Mouse (Mus musculus) ES-E14 (cell line): Measurements from ENCODE around the gene Ret. TPM values are rescaled to one million over a fixed set of nuclear protein-coding genes. Genes with fewer than 3 reads are reported as not detected.

Source experiments
- DNase-seq: peaks from one replicate; pipeline ENCODE4 v3.0.0-alpha.2; 2013; ENCODE audit warnings: low read depth, low spot score
- H3K27ac ChIP-seq: 2 replicates; pipeline ENCODE4 v1.5.1; 2012; ENCODE audit warnings: low read depth, mild to moderate bottlenecking, low read length, moderate library complexity, mixed read lengths; ENCODE audit not compliant: poor library complexity, insufficient read depth, severe bottlenecking
- H3K36me3 ChIP-seq: 2 replicates; pipeline ENCODE4 v1.6.1; 2012; ENCODE audit warnings: mild to moderate bottlenecking, low read length, moderate library complexity, mixed read lengths; ENCODE audit not compliant: control insufficient read depth, poor library complexity, insufficient read depth, severe bottlenecking
- H3K4me1 ChIP-seq, 2 experiments: fragments of 150-350 bp in 1 of 2; sonication (generic) in 1 of 2; 2 replicates each; pipeline ENCODE4 v1.6.1; 2012; ENCODE audit warnings: low read length in 2 of 2, mild to moderate bottlenecking in 1 of 2, mixed read lengths in 1 of 2; ENCODE audit not compliant: control insufficient read depth in 2 of 2, insufficient read depth in 2 of 2, poor library complexity in 1 of 2
- H3K4me3 ChIP-seq, 2 experiments: fragments of 150-350 bp in 1 of 2; sonication (generic) in 1 of 2; 2 replicates each; pipeline ENCODE4 v1.5.1; 2012; ENCODE audit warnings: low read length in 2 of 2, low read depth in 1 of 2, mild to moderate bottlenecking in 1 of 2, mixed read lengths in 1 of 2; ENCODE audit not compliant: insufficient read depth in 1 of 2, poor library complexity in 1 of 2, severe bottlenecking in 1 of 2
- H3K9ac ChIP-seq: 2 replicates; pipeline ENCODE4 v1.6.1; 2012; ENCODE audit warnings: low read depth, mild to moderate bottlenecking, low read length, mixed read lengths; ENCODE audit not compliant: poor library complexity, insufficient read depth, severe bottlenecking
- H3K9me3 ChIP-seq: fragments of 150-350 bp; sonication (generic); 2 replicates; pipeline ENCODE4 v1.6.1; 2012; ENCODE audit warnings: low read depth, mild to moderate bottlenecking, low read length; ENCODE audit not compliant: control insufficient read depth, insufficient read depth
- CHD2 ChIP-seq: IDR thresholded peaks from 2 replicates; pipeline ENCODE4 v1.6.1; 2014; ENCODE audit warnings: mild to moderate bottlenecking, low read depth, low read length, inconsistent platforms
- HCFC1 ChIP-seq: IDR thresholded peaks from 2 replicates; pipeline ENCODE4 v1.6.1; 2012; ENCODE audit warnings: low read length, inconsistent platforms, borderline replicate concordance; ENCODE audit not compliant: insufficient read depth
- MAFK ChIP-seq: IDR thresholded peaks from 2 replicates; pipeline ENCODE4 v1.6.1; 2014; ENCODE audit warnings: mild to moderate bottlenecking, low read depth, low read length, inconsistent platforms; ENCODE audit not compliant: insufficient read depth
- ZC3H11A ChIP-seq: IDR thresholded peaks from 2 replicates; pipeline ENCODE4 v1.6.1; 2012; ENCODE audit warnings: low read depth, mild to moderate bottlenecking, inconsistent platforms, low read length, borderline replicate concordance
- ZNF384 ChIP-seq: IDR thresholded peaks from 2 replicates; pipeline ENCODE4 v1.6.1; 2012; ENCODE audit warnings: low read depth, low read length, inconsistent platforms
- in situ Hi-C, 2 experiments: fragments of 600-800 bp; cut with MboI; formaldehyde crosslinking; loops; one replicate each; pipeline ENCODE4 v1.15.1; 2025; ENCODE audit warnings: low sequenced_read_pairs in 2 of 2, inconsistent platforms in 1 of 2; ENCODE audit not compliant: unreplicated experiment in 2 of 2
- total RNA-seq: library from RNA; depleted of rRNA; stranded (reverse); fragments of 300-350 nt; gene quantifications from 2 replicates; pipeline ENCODE4 v1.2.3, GENCODE M21; 2012

Gene Ret
- total RNA-seq, 1 experiment, result 1.4 TPM

GRCm38 (mm10) chr6:118153091-118153490, 44.4 kb downstream of the Ret start:
- no peak overlapping the region for H3K4me3 ChIP-seq
- DNase-seq, result no peak
- H3K4me1 ChIP-seq, result no peaks in the 10 kb centered on the region
- in situ Hi-C loops, result no loop called here
- H3K27ac ChIP-seq, result no peak overlapping the region
- TF ChIP-seq CHD2, result no peak
- TF ChIP-seq HCFC1, result no peak
- TF ChIP-seq ZNF384, result no peak
- no peak for TF ChIP-seq ZC3H11A
- H3K9me3 ChIP-seq, result no peaks in the 10 kb centered on the region
- H3K9ac ChIP-seq, result no peak overlapping the region
- H3K36me3 ChIP-seq, result no peaks in the 10 kb centered on the region

- Histone ChIP-seq H3K9me3 (no peaks in the 10 kb centered on the region), H3K27ac (no peak overlapping the region), H3K9ac (no peak overlapping the region), H3K4me1 (no peaks in the 10 kb centered on the region), H3K4me3 (no peak overlapping the region), H3K36me3 (no peaks in the 10 kb centered on the region)
- TF ChIP-seq HCFC1 (no peak), MAFK (no peak), ZNF384 (no peak), CHD2 (no peak), ZC3H11A (no peak)
- DNase-seq, result no peak
- in situ Hi-C loops, result no loop called here
Observed at GRCm38 (mm10) chr6:118150988-118151387, 46.5 kb downstream of the Ret start.

- in situ Hi-C loops, result no loop called here
- no peak for DNase-seq
- no peak overlapping the region for H3K4me3 ChIP-seq
- H3K4me1 ChIP-seq, result no peaks in the 10 kb centered on the region
- H3K36me3 ChIP-seq, result no peaks in the 10 kb centered on the region
- H3K9me3 ChIP-seq, result no peaks in the 10 kb centered on the region
- H3K9ac ChIP-seq, result no peak overlapping the region
- H3K27ac ChIP-seq, result no peak overlapping the region
- TF ChIP-seq ZC3H11A, result no peak
- no peak for TF ChIP-seq HCFC1
- no peak for TF ChIP-seq CHD2
- no peak for TF ChIP-seq ZNF384
- no peak for TF ChIP-seq MAFK
Observed at GRCm38 (mm10) chr6:118150538-118150937, 47.0 kb downstream of the Ret start.

GRCm38 (mm10) chr6:118150128-118150527, 47.4 kb downstream of the Ret start:
- Histone ChIP-seq H3K9ac (no peak overlapping the region), H3K4me3 (no peak overlapping the region), H3K27ac (no peak overlapping the region), H3K9me3 (no peaks in the 10 kb centered on the region), H3K4me1 (no peaks in the 10 kb centered on the region), H3K36me3 (no peaks in the 10 kb centered on the region)
- in situ Hi-C loops, result no loop called here
- TF ChIP-seq CHD2 (no peak), MAFK (no peak), ZNF384 (no peak)
- DNase-seq, result no peak

- no peak for DNase-seq
- Histone ChIP-seq H3K36me3 (no peaks in the 10 kb centered on the region), H3K9ac (no peak overlapping the region), H3K4me3 (no peak overlapping the region), H3K4me1 (no peaks in the 10 kb centered on the region), H3K9me3 (no peaks in the 10 kb centered on the region), H3K27ac (no peak overlapping the region)
- in situ Hi-C loops, result no loop called here
- no peak for TF ChIP-seq MAFK
- no peak for TF ChIP-seq HCFC1
- no peak for TF ChIP-seq ZC3H11A
- TF ChIP-seq ZNF384, result no peak
- no peak for TF ChIP-seq CHD2
Observed at GRCm38 (mm10) chr6:118140961-118141360, 56.6 kb downstream of the Ret start.
